Mouse (Mus musculus): ENCODE data around the gene Hoxa13. TPM values are rescaled to one million over a fixed set of nuclear protein-coding genes. Genes with fewer than 3 reads are reported as not detected.
A peak's percentile ranks its signal among the peaks of the same experiment; 100 is the strongest.

Hoxa13 gene
- polyA plus RNA-seq (2015; fragmentation: Nextera tagmentation; extraction: Ambion mirVana), result 10.5 and 11.7 TPM in 2 replicates

GRCm38 (mm10) chr6:52260654-52261575 lies at the start of gene Hoxa13:
Hoxa13 (minus strand) TSS chr6:52260880.

GRCm38 (mm10) chr6:52245757-52246142 lies 14.9 kb downstream of the Hoxa13 start, which contains the start of gene Hoxa11:
Hoxa11 (minus strand) TSS chr6:52245810.

GRCm38 (mm10) chr6:52240389-52241000 lies 20.2 kb downstream of the Hoxa13 start, which contains the start of gene Hoxa10:
Hoxa10 (minus strand) TSS chr6:52240854.

GRCm38 (mm10) chr6:52230516-52231165 lies 30.0 kb downstream of the Hoxa13 start, which contains the start of gene Hoxa9:
Hoxa9 (minus strand) TSS chr6:52231089.

GRCm38 (mm10) chr6:52221337-52221992 lies 39.2 kb downstream of the Hoxa13 start, which contains the start of gene Hoxa7:
Hoxa7 (minus strand) TSS chr6:52221854.

GRCm38 (mm10) chr6:52213119-52213986 lies 47.3 kb downstream of the Hoxa13 start, which contains the start of the genes Hoxa3 and Gm28308:
Hoxa3 (minus strand) TSS chr6:52213336.
Gm28308 (minus strand) TSS chr6:52213339.

GRCm38 (mm10) chr6:52208072-52208867 lies 52.4 kb downstream of the Hoxa13 start, which contains the start of gene Hoxa6:
Hoxa6 (minus strand) TSS chr6:52208722.

MicroRNAs encoded within 50 kb of the gene (microRNA counts, 519-probe panel; counts per million panel counts)
- 4,559 counts per million, percentile 85 among the panel's probes with 10 or more counts for microRNA mmu-miR-196b

Small RNA genes within 50 kb of the gene (microRNA-seq; reads per million reads assigned to microRNA genes)
- gene Mir196b, result 15,251 reads per million, percentile 96 among the genes with 10 or more reads in this experiment

Other genes with a start within 250 kb of the Hoxa13 start
- 18.7 and 25.6 TPM in 2 replicates for gene Skap2, start 248.3 kb downstream of the Hoxa13 start, polyA plus RNA-seq (2015; fragmentation: Nextera tagmentation; extraction: Ambion mirVana)
- gene Hoxa1, start 102.6 kb downstream of the Hoxa13 start, polyA plus RNA-seq (2015; fragmentation: Nextera tagmentation; extraction: Ambion mirVana), result 0.11 and 0.60 TPM in 2 replicates
- 0.30 and 0.31 TPM in 2 replicates for gene Hoxa2, start 96.0 kb downstream of the Hoxa13 start, polyA plus RNA-seq (2015; fragmentation: Nextera tagmentation; extraction: Ambion mirVana)
- 0.08 and 0.13 TPM in 2 replicates for gene 5730596B20Rik, start 83.4 kb downstream of the Hoxa13 start, polyA plus RNA-seq (2015; fragmentation: Nextera tagmentation; extraction: Ambion mirVana)
- 0.10 and 0.16 TPM in 2 replicates for gene Hoxa4, start 69.1 kb downstream of the Hoxa13 start, polyA plus RNA-seq (2015; fragmentation: Nextera tagmentation; extraction: Ambion mirVana)
- 0.40 and 0.49 TPM in 2 replicates for gene Hoxa5, start 56.3 kb downstream of the Hoxa13 start, polyA plus RNA-seq (2015; fragmentation: Nextera tagmentation; extraction: Ambion mirVana)
- gene Hoxa6, start 52.2 kb downstream of the Hoxa13 start, polyA plus RNA-seq (2015; fragmentation: Nextera tagmentation; extraction: Ambion mirVana), result 0.62 TPM in 1 of 2 replicates, not detected in the other
- 0.46 and 0.83 TPM in 2 replicates for gene Hoxa3, start 47.5 kb downstream of the Hoxa13 start, polyA plus RNA-seq (2015; fragmentation: Nextera tagmentation; extraction: Ambion mirVana)
- gene Gm28308, start 47.5 kb downstream of the Hoxa13 start, polyA plus RNA-seq (2015; fragmentation: Nextera tagmentation; extraction: Ambion mirVana), result not detected in 2 replicates
- 9.8 and 10.9 TPM in 2 replicates for gene Hoxa7, start 39.0 kb downstream of the Hoxa13 start, polyA plus RNA-seq (2015; fragmentation: Nextera tagmentation; extraction: Ambion mirVana)
- 15.0 and 17.9 TPM in 2 replicates for gene Hoxa9, start 29.8 kb downstream of the Hoxa13 start, polyA plus RNA-seq (2015; fragmentation: Nextera tagmentation; extraction: Ambion mirVana)
- 79.0 and 103 TPM in 2 replicates for gene Hoxa10, start 20.0 kb downstream of the Hoxa13 start, polyA plus RNA-seq (2015; fragmentation: Nextera tagmentation; extraction: Ambion mirVana)
- 17.8 and 21.0 TPM in 2 replicates for gene Hoxa11, start 15.1 kb downstream of the Hoxa13 start, polyA plus RNA-seq (2015; fragmentation: Nextera tagmentation; extraction: Ambion mirVana)
- gene Evx1, start 52.6 kb upstream of the Hoxa13 start, polyA plus RNA-seq (2015; fragmentation: Nextera tagmentation; extraction: Ambion mirVana), result 1.5 and 2.1 TPM in 2 replicates

All from urinary bladder, postnatal 0 days (tissue).